Mouse (Mus musculus): ENCODE results near the gene Taf8. TPM values are rescaled to one million over a fixed set of nuclear protein-coding genes. Genes with fewer than 3 reads are reported as not detected.

The Taf8 gene
- total and polyA plus RNA-seq, 3 experiments, result 15.2 to 25.7 TPM; not detected in 1

DNA sequence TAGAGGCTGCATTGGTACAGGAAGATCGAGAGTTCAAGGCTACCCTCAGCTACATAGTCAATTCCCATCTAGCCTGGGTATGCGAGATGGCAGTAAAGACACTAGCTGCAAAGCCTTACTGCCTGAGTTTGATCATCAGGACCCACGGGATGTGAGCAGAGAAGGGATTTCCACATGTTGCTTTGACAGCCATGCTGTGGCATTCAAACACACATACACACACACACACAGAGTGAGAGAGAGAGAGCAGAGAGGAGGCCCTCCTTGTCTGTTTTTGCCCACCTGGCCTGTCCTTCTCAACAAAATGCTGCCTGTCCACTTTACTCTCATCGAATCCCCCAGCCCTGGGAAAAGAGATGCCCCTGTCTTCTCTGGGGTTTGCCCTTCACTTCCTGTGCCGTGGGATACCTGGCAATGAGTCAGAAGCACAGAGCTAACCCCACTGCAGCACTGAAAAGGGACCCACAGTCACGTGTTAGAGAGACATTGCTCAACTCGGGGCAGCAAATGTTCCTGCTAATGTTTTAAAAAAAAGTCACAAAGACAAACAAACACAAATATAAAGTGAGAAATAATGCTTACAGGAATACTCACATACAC, 41.1 kb upstream of the Taf8 start:
- TF ChIP-seq POLR2AphosphoS5 (IDR thresholded peaks at IDR 0.05; ENCODE audit: borderline replicate concordance, low read depth, low read length) (no peak), GATA1 (IDR thresholded peaks at IDR 0.05; ENCODE audit: low read depth, low read length) (no peak), KAT2A (conservative IDR thresholded peaks at IDR 0.05; ENCODE audit: low read depth, low read length) (no peak), CHD2 (IDR thresholded peaks at IDR 0.05; ENCODE audit: low read length) (no peak), ZNF384 (IDR thresholded peaks at IDR 0.05; ENCODE audit: low read depth, low read length) (no peak), MAZ (IDR thresholded peaks at IDR 0.05; ENCODE audit: low read depth, low read length) (no peak), ZMIZ1 (IDR thresholded peaks at IDR 0.05; ENCODE audit: low read depth, low read length) (no peak), MEF2A (IDR thresholded peaks at IDR 0.05; ENCODE audit: extremely low read depth, insufficient replicate concordance, low read depth, low read length, poor library complexity, severe bottlenecking) (no peak), GABPA (IDR thresholded peaks at IDR 0.05; ENCODE audit: low read depth, low read length) (no peak), USF2 (IDR thresholded peaks at IDR 0.05; ENCODE audit: borderline replicate concordance in 1 of 2, insufficient read depth in 1 of 2, low read depth in 1 of 2, low read length in 2 of 2) (no peak), UBTF (IDR thresholded peaks at IDR 0.05; ENCODE audit: borderline replicate concordance, insufficient read depth, low read depth, low read length) (no peak), CTCF (IDR thresholded peaks at IDR 0.05 in 2 of 3, conservative IDR thresholded peaks at IDR 0.05 in 1 of 3; ENCODE audit: control insufficient read depth in 1 of 3, insufficient read depth in 1 of 3, low read depth in 2 of 3, low read length in 3 of 3, poor library complexity in 1 of 3, severe bottlenecking in 1 of 3) (no peak), NRF1 (IDR thresholded peaks at IDR 0.05; ENCODE audit: insufficient read depth, low read depth, low read length, poor library complexity, severe bottlenecking) (no peak), POLR2A (IDR thresholded peaks at IDR 0.05; ENCODE audit: control insufficient read depth in 1 of 2, insufficient read depth in 1 of 2, low read depth in 1 of 2, low read length in 2 of 2, poor library complexity in 1 of 2) (no peak), TAL1 (IDR thresholded peaks at IDR 0.05; ENCODE audit: low read length) (no peak), USF1 (IDR thresholded peaks at IDR 0.05; ENCODE audit: low read depth, low read length) (no peak), E2F4 (IDR thresholded peaks at IDR 0.05; ENCODE audit: borderline replicate concordance, low read depth, low read length) (no peak)
- no peaks in the 10 kb centered on the region for H3K27me3 ChIP-seq (ENCODE audit: control insufficient read depth in 1 of 2, insufficient read depth in 2 of 2, low read length in 2 of 2)
- peaks cover 5 to 9% of the 10 kb centered on the region in 2 experiments for H3K4me1 ChIP-seq (ENCODE audit: control insufficient read depth in 1 of 2, insufficient read depth in 2 of 2, low read length in 2 of 2)
- peaks cover 0 to 6% of the 10 kb centered on the region in 2 experiments; a peak in 2 of 4 replicates for H3K36me3 ChIP-seq (ENCODE audit: control insufficient read depth in 1 of 2, insufficient read depth in 2 of 2, low read length in 2 of 2)
- DNase-seq (ENCODE audit: low read depth, low spot score), result no peak
- H3K27ac ChIP-seq (ENCODE audit: control insufficient read depth, low read depth, low read length), result no peak overlapping the region
- H3K4me3 ChIP-seq (ENCODE audit: control insufficient read depth in 1 of 2, insufficient read depth in 1 of 2, low read depth in 2 of 2, low read length in 2 of 2), result no peak overlapping the region
- H3K9ac ChIP-seq (ENCODE audit: control insufficient read depth, low read depth, low read length, poor library complexity, severe bottlenecking), result no peak overlapping the region
- H3K79me2 ChIP-seq (ENCODE audit: control insufficient read depth, insufficient read depth, low read length, poor library complexity), result no peaks in the 10 kb centered on the region
- no peaks in the 10 kb centered on the region for H3K9me3 ChIP-seq (replicated peaks; ENCODE audit: insufficient read depth, low read length)

- Histone ChIP-seq H3K4me1 (ENCODE audit: control insufficient read depth in 1 of 2, insufficient read depth in 2 of 2, low read length in 2 of 2) (peaks cover 5 to 9% of the 10 kb centered on the region in 2 experiments), H3K27ac (ENCODE audit: control insufficient read depth, low read depth, low read length) (peak overlapping the region; percentile 19; the same call in 1 of the 2 replicates), H3K4me3 (ENCODE audit: control insufficient read depth in 1 of 2, insufficient read depth in 1 of 2, low read depth in 2 of 2, low read length in 2 of 2) (no peak overlapping the region), H3K9me3 (replicated peaks; ENCODE audit: insufficient read depth, low read length) (no peaks in the 10 kb centered on the region), H3K27me3 (ENCODE audit: control insufficient read depth in 1 of 2, insufficient read depth in 2 of 2, low read length in 2 of 2) (no peaks in the 10 kb centered on the region), H3K36me3 (ENCODE audit: control insufficient read depth in 1 of 2, insufficient read depth in 2 of 2, low read length in 2 of 2) (peaks cover 0 to 6% of the 10 kb centered on the region in 2 experiments; a peak in 2 of 4 replicates), H3K9ac (ENCODE audit: control insufficient read depth, low read depth, low read length, poor library complexity, severe bottlenecking) (no peak overlapping the region), H3K79me2 (ENCODE audit: control insufficient read depth, insufficient read depth, low read length, poor library complexity) (no peaks in the 10 kb centered on the region; the same call in 1 of the 2 replicates)
- TF ChIP-seq MEF2A (IDR thresholded peaks at IDR 0.05; ENCODE audit: extremely low read depth, insufficient replicate concordance, low read depth, low read length, poor library complexity, severe bottlenecking) (no peak), ETS1 (IDR thresholded peaks at IDR 0.05; ENCODE audit: low read depth, low read length) (0 out of 2 replicates have a peak, but pooled peaks have one; percentile 26), RCOR1 (IDR thresholded peaks at IDR 0.05; ENCODE audit: low read depth, low read length) (no peak), CTCF (IDR thresholded peaks at IDR 0.05 in 2 of 3, conservative IDR thresholded peaks at IDR 0.05 in 1 of 3; ENCODE audit: control insufficient read depth in 1 of 3, insufficient read depth in 1 of 3, low read depth in 2 of 3, low read length in 3 of 3, poor library complexity in 1 of 3, severe bottlenecking in 1 of 3) (no peak), USF1 (IDR thresholded peaks at IDR 0.05; ENCODE audit: low read depth, low read length) (no peak), TCF12 (IDR thresholded peaks at IDR 0.05; ENCODE audit: low read depth, low read length) (no peak)
- DNase-seq (ENCODE audit: low read depth, low spot score), result peak; percentile 28
Observed at GRCm38 (mm10) chr17:47542061-47542460, 40.0 kb upstream of the Taf8 start.
